Mouse (Mus musculus) mouse trophoblast stem cell (cell line): Measurements from ENCODE around the gene Brd9.
"Not testable (repeated sequence)": the region's sequence is repeated elsewhere in the genome, so short reads cannot be mapped to it uniquely, and the experiment has no call there.

Source experiments
- in situ Hi-C, 2 experiments: fragments of 300-500 bp; cut with MseI, MboI; formaldehyde crosslinking; loops; 2 replicates in 1 of 2; 3 replicates in 1 of 2; pipeline ENCODE4 v1.15.1; 2025

Gene Brd9

DNA sequence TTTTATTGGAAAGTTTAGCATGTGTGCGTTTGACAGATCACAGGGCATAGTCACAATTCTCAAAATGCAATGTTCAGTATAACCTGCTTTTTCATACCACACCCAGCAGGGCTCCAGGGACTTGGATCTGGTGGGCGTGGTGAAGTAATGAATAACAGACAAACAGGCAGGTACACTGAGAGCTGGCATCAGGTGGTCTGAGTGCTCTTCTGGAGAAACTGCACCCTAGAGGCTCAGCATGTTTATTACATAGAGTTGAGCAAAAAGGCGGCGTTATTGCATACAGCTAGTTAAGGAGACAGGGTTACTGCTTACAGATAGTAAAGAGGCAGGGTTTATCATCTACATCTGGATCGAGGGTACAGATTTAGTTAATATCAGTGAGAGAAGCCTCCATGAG lies 52.7 kb downstream of the Brd9 start:
- in situ Hi-C loops = no loop called here

- in situ Hi-C loops = no loop called here
Observed at GRCm38 (mm10) chr13:73990761-73991160, 53.1 kb downstream of the Brd9 start.

DNA sequence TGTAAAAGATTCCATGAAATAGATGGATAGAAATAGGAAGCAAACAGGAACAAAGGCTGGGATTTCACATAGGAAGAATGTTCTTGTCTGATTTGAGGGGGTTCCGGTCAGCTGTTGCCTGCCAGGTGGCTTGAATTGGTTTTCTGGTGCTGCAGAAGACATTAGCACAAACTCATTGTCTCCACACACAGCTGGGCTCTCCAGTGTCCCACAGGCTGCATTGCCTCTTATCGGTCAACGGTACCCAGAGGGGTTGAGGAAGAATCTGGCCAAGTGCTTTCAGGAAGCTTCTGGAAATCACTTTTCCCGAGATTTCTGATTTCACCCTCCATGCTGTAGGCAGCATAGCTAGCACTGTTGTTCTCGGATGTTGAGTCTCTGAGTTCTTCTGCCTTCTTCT lies 53.7 kb downstream of the Brd9 start:
- in situ Hi-C loops = no loop called here

- in situ Hi-C loops = no loop called here
Observed at GRCm38 (mm10) chr13:73996456-73996855, 58.8 kb downstream of the Brd9 start.

GRCm38 (mm10) chr13:74000519-74000918 lies 62.9 kb downstream of the Brd9 start:
- in situ Hi-C loops = no loop called here

DNA sequence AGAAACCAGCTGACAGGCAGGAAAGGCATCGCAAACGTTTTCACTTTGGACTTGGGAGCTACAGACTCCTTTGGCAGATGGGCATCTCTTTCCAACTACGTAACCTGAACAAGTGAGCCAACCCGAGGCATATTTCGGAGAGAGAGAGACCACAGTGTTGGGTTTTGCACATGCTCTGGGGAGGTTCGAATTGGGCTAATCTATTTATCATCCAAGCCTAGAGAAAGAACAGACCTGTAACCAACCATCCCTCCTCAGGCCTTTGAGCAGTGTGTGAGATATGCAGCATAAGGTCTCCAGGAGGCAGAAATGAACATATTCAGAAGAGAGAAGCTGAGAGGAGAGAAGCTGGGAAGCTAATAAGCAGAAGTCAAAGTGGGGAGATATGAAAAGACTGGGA lies 63.4 kb downstream of the Brd9 start:
- in situ Hi-C loops = no loop called here

DNA sequence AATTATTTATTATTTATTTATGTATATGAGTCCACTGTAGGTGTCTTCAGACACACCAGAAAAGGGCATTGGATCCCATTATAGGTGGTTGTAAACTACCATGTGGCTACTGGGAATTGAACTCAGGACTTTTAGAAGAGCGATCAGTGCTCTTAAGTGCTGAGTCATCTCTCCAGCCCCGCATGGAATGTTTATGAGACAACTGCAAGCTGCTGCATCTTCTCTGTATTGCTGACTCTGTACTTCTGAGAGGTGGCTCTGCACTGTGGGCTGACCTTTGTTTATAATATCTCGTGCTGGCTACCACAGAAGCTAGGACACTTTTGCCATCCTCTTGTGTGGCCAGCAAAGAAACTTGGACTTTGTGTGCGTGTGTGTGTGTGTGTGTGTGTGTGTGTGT lies 63.9 kb downstream of the Brd9 start:
- in situ Hi-C loops = no loop called here

DNA sequence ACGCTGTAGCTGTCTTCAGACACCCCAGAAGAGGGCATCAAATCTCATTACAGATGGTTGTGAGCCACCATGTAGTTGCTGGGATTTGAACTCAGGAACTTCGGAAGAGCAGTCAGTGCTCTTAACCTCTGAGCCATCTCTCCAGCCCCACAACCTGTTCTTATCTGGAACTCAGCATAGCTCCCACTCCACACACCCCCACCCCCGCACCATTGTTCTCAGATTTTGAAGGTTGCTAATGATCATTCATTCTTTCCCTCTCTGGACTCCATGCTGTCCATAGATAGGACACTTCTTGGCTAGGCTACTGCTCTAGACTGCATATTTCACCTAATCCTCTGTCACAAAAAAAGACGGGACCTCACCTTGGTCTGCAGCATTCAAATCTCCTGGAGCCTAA lies 69.3 kb downstream of the Brd9 start:
- in situ Hi-C loops = not testable (repeated sequence)

GRCm38 (mm10) chr13:74008216-74008615 lies 70.6 kb downstream of the Brd9 start:
- in situ Hi-C loops = not testable (repeated sequence)

- in situ Hi-C loops = no loop called here
Observed at GRCm38 (mm10) chr13:74008948-74009718, 71.5 kb downstream of the Brd9 start, which contains the start of gene Tppp. TSS of gene Tppp (plus strand) at chr13:74009407.

- in situ Hi-C loops = no loop called here
Observed at GRCm38 (mm10) chr13:74009791-74010614, 72.4 kb downstream of the Brd9 start.
